Mouse (Mus musculus): ENCODE measurements around the gene B230219D22Rik.

B230219D22Rik gene

GRCm38 (mm10) chr13:55692535-55693242 is at the start of gene B230219D22Rik:
TSS of gene B230219D22Rik (plus strand) at chr13:55693124.
- ChIA-PET CTCF (interaction anchor here in 3 of 4 experiments (0.5 to 1.2 kb wide), 10 partner anchors 21 to 508 kb away, joined by 3 to 4 read pairs (median 3); partner anchors contain the start of genes Ddx46 (in 1 of the 3) and Pcbd2 (in 1 of the 3)), POLR2A (interaction anchor here (0.5 to 4.0 kb wide), 99 partner anchors 9 to 921 kb away, joined by 3 to 53 read pairs (median 4); partner anchors contain the start of genes Pcbd2 (in 4 of the 4), Caml (in 3 of the 4), Txndc15 (in 3 of the 4) and B4galt7 (in 2 of the 4))

- ChIA-PET CTCF (interaction anchor here in 2 of 4 experiments (0.6 to 0.9 kb wide), 3 partner anchors 10 to 323 kb away, joined by 3 to 5 read pairs (median 4); partner anchors contain the start of gene Ddx46 (in 1 of the 2)), POLR2A (interaction anchor here in 2 of 4 experiments (0.7 to 1.3 kb wide), 4 partner anchors 10 to 492 kb away, joined by 3 to 4 read pairs (median 4); partner anchors contain the start of gene Ddx46 (in 1 of the 2))
Measured at GRCm38 (mm10) chr13:55644525-55644924, 48.4 kb upstream of the B230219D22Rik start.

GRCm38 (mm10) chr13:55650098-55650497 is 42.8 kb upstream of the B230219D22Rik start:
- POLR2A ChIA-PET = interaction anchor here in 3 of 4 experiments (0.7 to 2.4 kb wide), 7 partner anchors 8 to 43 kb away, joined by 3 to 6 read pairs (median 3); partner anchors contain the start of genes B230219D22Rik (in 1 of the 3) and Ddx46 (in 1 of the 3)
- CTCF ChIA-PET = interaction anchor here in 2 of 4 experiments (0.7 to 1.6 kb wide), 2 partner anchors 9 to 10 kb away, joined by 3 to 5 read pairs; no protein-coding TSS in a partner anchor

GRCm38 (mm10) chr13:55650980-55651379 is 41.9 kb upstream of the B230219D22Rik start:
- CTCF ChIA-PET = interaction anchor here in 2 of 4 experiments (0.5 to 1.6 kb wide), 3 partner anchors 11 to 134 kb away, joined by 3 to 5 read pairs (median 4); no protein-coding TSS in a partner anchor
- POLR2A ChIA-PET = interaction anchor here in 2 of 4 experiments (0.5 to 2.4 kb wide), 7 partner anchors 8 to 179 kb away, joined by 3 to 6 read pairs (median 4); partner anchors contain the start of gene Ddx46 (in 1 of the 2)

GRCm38 (mm10) chr13:55668550-55668949 is 24.4 kb upstream of the B230219D22Rik start:
- ChIA-PET CTCF (interaction anchor here (0.6 to 2.1 kb wide), 26 partner anchors 9 to 330 kb away, joined by 3 to 16 read pairs (median 4); partner anchors contain the start of gene Pcbd2 (in 2 of the 4)), POLR2A (interaction anchor here in 3 of 4 experiments (0.6 to 5.0 kb wide), 11 partner anchors 9 to 1623 kb away, joined by 3 to 23 read pairs (median 4); partner anchors contain the start of genes B230219D22Rik (in 3 of the 3), Ddx46 (in 2 of the 3) and Pcbd2 (in 1 of the 3))

- ChIA-PET CTCF (interaction anchor here in 1 of 4 experiments (1.7 kb wide), 1 partner anchor 32 kb away, joined by 6 read pairs; no protein-coding TSS in a partner anchor), POLR2A (interaction anchor here in 3 of 4 experiments (0.6 to 5.0 kb wide), 6 partner anchors 20 to 54 kb away, joined by 3 to 23 read pairs (median 4); partner anchors contain the start of gene B230219D22Rik (in 2 of the 3))
Measured at GRCm38 (mm10) chr13:55672711-55673110, 20.2 kb upstream of the B230219D22Rik start.

GRCm38 (mm10) chr13:55677364-55677763 is 15.6 kb upstream of the B230219D22Rik start:
- ChIA-PET CTCF (no interaction called here), POLR2A (interaction anchor here in 2 of 4 experiments (0.7 to 4.3 kb wide), 5 partner anchors 9 to 51 kb away, joined by 3 to 16 read pairs (median 3); partner anchors contain the start of gene B230219D22Rik (in 2 of the 2))

GRCm38 (mm10) chr13:55682201-55682600 is 10.7 kb upstream of the B230219D22Rik start:
- ChIA-PET POLR2A (interaction anchor here in 3 of 4 experiments (0.8 to 4.0 kb wide), 13 partner anchors 8 to 82 kb away, joined by 3 to 44 read pairs (median 4); partner anchors contain the start of genes B230219D22Rik (in 2 of the 3), Pcbd2 (in 1 of the 3) and Txndc15 (in 1 of the 3)), CTCF (interaction anchor here in 2 of 4 experiments (0.9 to 1.1 kb wide), 2 partner anchors 42 to 61 kb away, joined by 3 to 5 read pairs; no protein-coding TSS in a partner anchor)

- ChIA-PET CTCF (interaction anchor here in 3 of 4 experiments (0.5 to 1.8 kb wide), 5 partner anchors 15 to 395 kb away, joined by 3 to 9 read pairs (median 4); no protein-coding TSS in a partner anchor), POLR2A (interaction anchor here in 3 of 4 experiments (0.6 to 4.0 kb wide), 14 partner anchors 9 to 444 kb away, joined by 3 to 44 read pairs (median 4); partner anchors contain the start of genes B230219D22Rik (in 3 of the 3), Pcbd2 (in 1 of the 3) and Txndc15 (in 1 of the 3))
Measured at GRCm38 (mm10) chr13:55683581-55683980, 9.3 kb upstream of the B230219D22Rik start.

GRCm38 (mm10) chr13:55686107-55686633 is 6.8 kb upstream of the B230219D22Rik start:
- CTCF ChIA-PET = interaction anchor here in 2 of 4 experiments (0.6 to 1.9 kb wide), 5 partner anchors 30 to 375 kb away, joined by 3 to 12 read pairs (median 4); no protein-coding TSS in a partner anchor

GRCm38 (mm10) chr13:55687927-55688602 is 4.9 kb upstream of the B230219D22Rik start:
- POLR2A ChIA-PET = interaction anchor here in 3 of 4 experiments (0.6 to 1.8 kb wide), 5 partner anchors 10 to 1010 kb away, joined by 3 to 5 read pairs (median 3); no protein-coding TSS in a partner anchor
- CTCF ChIA-PET = interaction anchor here in 2 of 4 experiments (0.7 to 1.9 kb wide), 4 partner anchors 20 to 208 kb away, joined by 3 to 4 read pairs (median 4); no protein-coding TSS in a partner anchor

More at GRCm38 (mm10) chr13:55686107-55686633, 6.8 kb upstream of the B230219D22Rik start:
- POLR2A ChIA-PET = interaction anchor here in 3 of 4 experiments (0.6 to 1.8 kb wide), 7 partner anchors 10 to 773 kb away, joined by 3 to 5 read pairs (median 4); partner anchors contain the start of gene Caml (in 2 of the 3)

- ChIA-PET CTCF (interaction anchor here in 2 of 4 experiments (0.5 to 1.2 kb wide), 8 partner anchors 15 to 507 kb away, joined by 3 to 4 read pairs (median 4); partner anchors contain the start of genes Ddx46 (in 1 of the 2) and Pcbd2 (in 1 of the 2)), POLR2A (interaction anchor here (0.5 to 4.0 kb wide), 92 partner anchors 8 to 921 kb away, joined by 3 to 53 read pairs (median 4); partner anchors contain the start of genes Pcbd2 (in 4 of the 4), Caml (in 3 of the 4), Txndc15 (in 3 of the 4) and B4galt7 (in 2 of the 4))
Measured at GRCm38 (mm10) chr13:55693243-55693721, 358 bp downstream of the B230219D22Rik start.

- POLR2A ChIA-PET = interaction anchor here (0.6 to 4.0 kb wide), 30 partner anchors 9 to 461 kb away, joined by 3 to 53 read pairs (median 6); partner anchors contain the start of genes Caml (in 2 of the 4), Pcbd2 (in 2 of the 4), Txndc15 (in 2 of the 4) and Ddx46 (in 1 of the 4)
- CTCF ChIA-PET = no interaction called here
Measured at GRCm38 (mm10) chr13:55694110-55694509, 1.2 kb downstream of the B230219D22Rik start.

- ChIA-PET CTCF (interaction anchor here in 1 of 4 experiments (0.6 kb wide), 1 partner anchor 31 kb away, joined by 3 read pairs; no protein-coding TSS in a partner anchor), POLR2A (interaction anchor here in 2 of 4 experiments (0.6 to 4.0 kb wide), 8 partner anchors 7 to 730 kb away, joined by 3 to 34 read pairs (median 4); partner anchors contain the start of genes Gm3045 (in 1 of the 2), Pcbd2 (in 1 of the 2) and Txndc15 (in 1 of the 2))
Measured at GRCm38 (mm10) chr13:55695989-55696388, 3.1 kb downstream of the B230219D22Rik start.

GRCm38 (mm10) chr13:55704301-55704700 is 11.4 kb downstream of the B230219D22Rik start:
- ChIA-PET POLR2A (interaction anchor here in 3 of 4 experiments (0.9 to 5.1 kb wide), 10 partner anchors 9 to 69 kb away, joined by 3 to 53 read pairs (median 4); partner anchors contain the start of genes B230219D22Rik (in 2 of the 3), Txndc15 (in 2 of the 3) and Ddx46 (in 1 of the 3)), CTCF (interaction anchor here in 2 of 4 experiments (0.6 to 0.9 kb wide), 3 partner anchors 14 to 850 kb away, joined by 3 to 7 read pairs (median 4); no protein-coding TSS in a partner anchor)

Measured in embryonic stem cell, embryonic (primary cell).